Mouse (Mus musculus) spleen, adult 2 months (tissue): Measurements from ENCODE around the gene Irx1.

Experiments
- CTCF ChIP-seq: fragments of 200-500 bp; IDR thresholded peaks from 2 replicates; pipeline ENCODE4 v1.5.1; 2011; ENCODE audit warnings: mild to moderate bottlenecking, inconsistent platforms; ENCODE audit not compliant: insufficient read depth, insufficient read length, insufficient replicate concordance; ENCODE audit errors: extremely low read depth
- POLR2A ChIP-seq: fragments of 200-500 bp; IDR thresholded peaks from 2 replicates; pipeline ENCODE4 v1.6.1; 2011; ENCODE audit warnings: low read depth, low read length, inconsistent platforms

GRCm38 (mm10) chr13:71961891-71962660 lies 1.4 kb downstream of the Irx1 start:
- TF ChIP-seq CTCF (no peak), POLR2A (no peak)
